18 mouse cellular contexts compared by ENCODE assay signal in genomic region chr4:70335444-70336144, GRCm38 (mm10).
A peak's percentile ranks its signal among the peaks of the same experiment; 100 is the strongest.
DNase-seq lines count a peak whose midpoint lies in the region; ATAC-seq and TF ChIP-seq lines count a peak whose summit lies in the region.
"Had no signal": no experiment of that assay in that cellular context is flagged by ENCODE, and none has a peak within 500 bp of the region (broad histone marks: within the 10 kb centered on the region; RNA-seq: fewer than 3 reads in every experiment).

No protein-coding gene starts in this region.

- H3K27ac ChIP-seq in forebrain, postnatal 0 days (ENCODE audit: low read depth, low read length), result no peak overlapping the region
- no peak overlapping the region for H3K27ac ChIP-seq in forebrain, embryonic 14.5 days (ENCODE audit: low read depth, low read length)
- H3K27ac ChIP-seq in cortical plate, adult 2 months (ENCODE audit: insufficient read depth, low read length), result peak overlapping the region; percentile 47; the same call in 1 of the 2 replicates
- 0 out of 2 replicates have a peak overlapping the region, but pooled peaks have one; percentile 15 for H3K27ac ChIP-seq in midbrain, embryonic 12.5 days (replicated peaks)
- H3K27ac ChIP-seq: embryonic facial prominence, embryonic 13.5 days; kidney, postnatal 0 days had no signal

- no peak overlapping the region for H3K4me2 ChIP-seq in forebrain, postnatal 0 days (ENCODE audit: low read depth)
- no peak overlapping the region for H3K4me2 ChIP-seq in forebrain, embryonic 14.5 days (ENCODE audit: low read length)
- H3K4me2 ChIP-seq in midbrain, embryonic 12.5 days (replicated peaks), result no peak overlapping the region
- H3K4me2 ChIP-seq: embryonic facial prominence, embryonic 13.5 days; liver, embryonic 11.5 days had no signal

- peak; percentile 23; the same call in 1 of the 2 replicates for ATAC-seq in forebrain, postnatal 0 days
- no peak for ATAC-seq in forebrain, embryonic 14.5 days
- no peak; the same call in 1 of the 2 replicates for ATAC-seq in midbrain, embryonic 12.5 days (ENCODE audit: low FRiP score, low read depth)

- H3K9me3 ChIP-seq in forebrain, postnatal 0 days (ENCODE audit: low read length), result no peaks in the 10 kb centered on the region
- H3K9me3 ChIP-seq in forebrain, embryonic 14.5 days (replicated peaks; ENCODE audit: control insufficient read depth, low read length), result no peaks in the 10 kb centered on the region
- H3K9me3 ChIP-seq in midbrain, embryonic 12.5 days, result no peaks in the 10 kb centered on the region
- H3K9me3 ChIP-seq: embryonic facial prominence, embryonic 13.5 days had no signal

- H3K4me1 ChIP-seq in forebrain, postnatal 0 days (ENCODE audit: insufficient read depth), result no peaks in the 10 kb centered on the region; the same call in 1 of the 2 replicates
- peaks cover 3% of the 10 kb centered on the region; the same call in 1 of the 2 replicates for H3K4me1 ChIP-seq in forebrain, embryonic 14.5 days (ENCODE audit: control insufficient read depth, insufficient read depth, low read length)
- H3K4me1 ChIP-seq in cortical plate, adult 2 months (ENCODE audit: control insufficient read depth, insufficient read depth, low read length), result no peaks in the 10 kb centered on the region
- H3K4me1 ChIP-seq in midbrain, embryonic 12.5 days, result peaks cover 8% of the 10 kb centered on the region; the same call in 1 of the 2 replicates
- H3K4me1 ChIP-seq: embryonic facial prominence, embryonic 13.5 days had no signal

- no peak for TF ChIP-seq POLR2A in cortical plate, adult 2 months (IDR thresholded peaks at IDR 0.05; ENCODE audit: extremely low read depth, insufficient read depth, low read length)

- no peak for DNase-seq in forebrain, postnatal 0 days
- no peak for DNase-seq in forebrain, embryonic 14.5 days (ENCODE audit: low spot score)
- peak; percentile 5 for DNase-seq in lung, postnatal 10 days
- DNase-seq in lung, adult 18-20 months, result no peak
- no peak for DNase-seq in ovary, adult 18-20 months (ENCODE audit: low spot score)
- no peak for DNase-seq in urinary bladder, postnatal 25 days (ENCODE audit: low spot score)
- DNase-seq: cerebellum, postnatal 10 days; gastrocnemius, postnatal 25 days; kidney, adult 18-20 months; lung, adult 2 months; lung, postnatal 36 days; thymus, postnatal 25 days had no signal

- TF ChIP-seq CTCF in forebrain, postnatal 0 days (IDR thresholded peaks at IDR 0.05; ENCODE audit: low read depth), result no peak
- no peak for TF ChIP-seq CTCF in cortical plate, adult 2 months (IDR thresholded peaks at IDR 0.05; ENCODE audit: extremely low read depth, insufficient read depth, low read length)

- 44% methylated on average over 11 of the region's 11 CpGs for WGBS in forebrain, postnatal 0 days
- 53% methylated on average over 11 of the region's 11 CpGs for WGBS in forebrain, embryonic 14.5 days
- WGBS in midbrain, embryonic 12.5 days, result 56% methylated on average over 11 of the region's 11 CpGs

- H3K27me3 ChIP-seq in forebrain, postnatal 0 days (ENCODE audit: insufficient read depth, low read length), result no peaks in the 10 kb centered on the region
- H3K27me3 ChIP-seq in forebrain, embryonic 14.5 days (replicated peaks; ENCODE audit: control insufficient read depth, insufficient read depth, low read length), result no peaks in the 10 kb centered on the region
- no peaks in the 10 kb centered on the region for H3K27me3 ChIP-seq in midbrain, embryonic 12.5 days
- H3K27me3 ChIP-seq: CH12.LX; embryonic facial prominence, embryonic 13.5 days had no signal

- H3K9ac ChIP-seq in forebrain, postnatal 0 days, result no peak overlapping the region
- H3K9ac ChIP-seq in forebrain, embryonic 14.5 days (ENCODE audit: low read length), result no peak overlapping the region
- no peak overlapping the region for H3K9ac ChIP-seq in midbrain, embryonic 12.5 days (replicated peaks)
- H3K9ac ChIP-seq: embryonic facial prominence, embryonic 13.5 days had no signal

- H3K4me3 ChIP-seq in forebrain, postnatal 0 days (ENCODE audit: low read depth, low read length), result no peak overlapping the region
- no peak overlapping the region for H3K4me3 ChIP-seq in forebrain, embryonic 14.5 days (ENCODE audit: low read depth, low read length)
- H3K4me3 ChIP-seq in cortical plate, adult 2 months (ENCODE audit: insufficient read depth, low read length), result no peak overlapping the region
- H3K4me3 ChIP-seq in midbrain, embryonic 12.5 days, result no peak overlapping the region
- H3K4me3 ChIP-seq: embryonic facial prominence, embryonic 13.5 days had no signal

- H3K36me3 ChIP-seq in forebrain, postnatal 0 days (ENCODE audit: insufficient read depth), result no peaks in the 10 kb centered on the region
- 0 out of 2 replicates have a peak, but pooled peaks cover 9% of the 10 kb centered on the region for H3K36me3 ChIP-seq in forebrain, embryonic 14.5 days (ENCODE audit: control insufficient read depth, insufficient read depth, low read length)
- H3K36me3 ChIP-seq in midbrain, embryonic 12.5 days, result peaks cover 16% of the 10 kb centered on the region

Comparison
In these comparisons a context has a peak if more than half of its experiments do, and no peak if none do; other contexts are left out.
1. H3K27ac ChIP-seq: peak in cortical plate, adult 2 months (single experiment) and midbrain, embryonic 12.5 days (single experiment); none in forebrain, postnatal 0 days (single experiment) and forebrain, embryonic 14.5 days (single experiment).